Mouse (Mus musculus): Measurements from ENCODE around the gene Gm45808. TPM values are rescaled to one million over a fixed set of nuclear protein-coding genes. Genes with fewer than 3 reads are reported as not detected.
"Not testable (repeated sequence)": the region's sequence is repeated elsewhere in the genome, so short reads cannot be mapped to it uniquely, and the experiment has no call there.

Gm45808 gene
- polyA plus RNA-seq, 1 experiment from 2014 or later, result not detected

DNA sequence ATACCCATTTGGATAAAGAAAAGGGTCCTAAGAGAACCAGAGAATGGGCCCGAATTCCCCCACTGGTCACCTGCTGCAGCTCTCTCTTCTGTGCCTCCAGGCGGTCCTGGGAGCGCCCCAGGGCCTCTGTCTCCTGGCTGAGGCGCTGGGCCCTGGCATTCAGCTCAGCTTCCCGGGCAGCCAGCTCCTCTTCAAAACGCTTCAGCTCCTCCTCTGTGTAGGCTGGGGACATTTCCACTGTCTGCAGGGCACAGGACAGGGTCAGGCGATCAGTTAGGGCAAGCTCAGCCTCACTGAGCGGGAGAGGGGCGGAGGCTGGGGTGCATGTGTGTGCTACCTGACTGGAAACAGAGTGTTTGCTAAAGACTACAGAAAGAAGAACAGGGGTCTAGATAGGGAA is 7.9 kb upstream of the Gm45808 start:
- H3K36me3 ChIP-seq, result peaks cover 77% of the 10 kb centered on the region
- peaks cover 16% of the 10 kb centered on the region for H3K4me1 ChIP-seq
- DNase-seq (ENCODE audit: low spot score), result no peak
- H3K27ac ChIP-seq, result no peak overlapping the region
- H3K27me3 ChIP-seq (ENCODE audit: low read depth, poor library complexity, severe bottlenecking), result no peaks in the 10 kb centered on the region
- no peaks in the 10 kb centered on the region for H3K9me3 ChIP-seq (replicated peaks)
- no peak overlapping the region for H3K4me3 ChIP-seq
- 85% methylated on average over 9 of the region's 9 CpGs for WGBS

DNA sequence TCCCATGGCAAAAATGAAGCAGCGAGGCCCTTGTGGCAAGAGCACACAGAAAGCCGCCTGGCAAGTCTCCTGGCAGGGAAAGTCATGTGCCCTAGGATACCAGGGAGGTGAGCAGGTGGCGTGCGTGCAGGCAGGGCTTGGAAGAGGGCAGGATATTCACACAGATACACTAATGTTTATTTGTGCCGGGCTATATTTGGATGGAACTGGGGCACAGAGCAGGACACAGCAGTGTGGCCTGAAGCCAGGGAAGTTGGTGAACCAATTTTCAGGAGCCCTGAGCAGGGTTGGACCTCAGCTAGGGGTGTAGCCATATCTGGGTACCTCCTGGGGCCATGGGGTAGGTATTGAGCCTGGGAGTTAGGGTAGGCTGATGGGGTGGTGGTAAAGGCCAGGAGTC is 6.3 kb upstream of the Gm45808 start:
- Histone ChIP-seq H3K4me1 (peaks cover 30% of the 10 kb centered on the region), H3K9me3 (replicated peaks) (no peaks in the 10 kb centered on the region), H3K27me3 (ENCODE audit: low read depth, poor library complexity, severe bottlenecking) (no peaks in the 10 kb centered on the region), H3K4me3 (no peak overlapping the region), H3K27ac (no peak overlapping the region), H3K36me3 (peaks cover 61% of the 10 kb centered on the region)
- WGBS, result 97% methylated on average over 5 of the region's 5 CpGs
- no peak for DNase-seq (ENCODE audit: low spot score)

DNA sequence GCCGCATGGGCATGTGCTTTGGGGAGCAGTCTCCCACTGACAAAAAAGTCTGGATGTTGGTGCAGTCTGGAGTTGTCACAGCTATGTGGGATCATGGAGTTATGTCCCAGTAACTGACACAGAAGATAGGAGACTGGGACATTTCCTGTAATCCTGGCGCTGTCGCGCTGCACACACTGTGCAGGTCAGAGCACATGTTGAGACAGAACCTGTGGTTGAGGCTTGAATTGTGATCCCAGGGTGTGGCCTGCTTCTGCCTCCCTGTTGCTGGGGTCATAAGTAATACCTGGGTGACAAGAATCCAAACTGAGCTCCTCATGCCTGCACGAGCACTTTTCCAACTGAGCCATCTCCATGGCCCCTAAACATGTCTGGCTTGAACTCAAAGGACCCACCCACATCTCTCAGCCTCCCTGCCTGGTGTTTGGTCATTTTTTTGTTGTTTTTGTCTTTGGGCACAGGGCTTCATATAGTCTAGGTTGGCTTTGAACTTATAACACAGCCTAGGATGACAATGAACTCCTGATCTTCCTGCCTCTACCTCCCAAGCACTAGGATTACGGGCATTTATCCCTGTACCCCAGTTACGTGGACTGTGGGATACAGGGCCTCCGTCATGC is 5.7 kb upstream of the Gm45808 start:
- H3K4me1 ChIP-seq, result peaks cover 33% of the 10 kb centered on the region
- no peak for DNase-seq (ENCODE audit: low spot score)
- H3K9me3 ChIP-seq (replicated peaks), result no peaks in the 10 kb centered on the region
- H3K4me3 ChIP-seq, result no peak overlapping the region
- H3K27me3 ChIP-seq (ENCODE audit: low read depth, poor library complexity, severe bottlenecking), result no peaks in the 10 kb centered on the region
- H3K36me3 ChIP-seq, result peaks cover 55% of the 10 kb centered on the region
- H3K27ac ChIP-seq, result no peak overlapping the region
- WGBS, result 96% methylated on average over 8 of the region's 8 CpGs

DNA sequence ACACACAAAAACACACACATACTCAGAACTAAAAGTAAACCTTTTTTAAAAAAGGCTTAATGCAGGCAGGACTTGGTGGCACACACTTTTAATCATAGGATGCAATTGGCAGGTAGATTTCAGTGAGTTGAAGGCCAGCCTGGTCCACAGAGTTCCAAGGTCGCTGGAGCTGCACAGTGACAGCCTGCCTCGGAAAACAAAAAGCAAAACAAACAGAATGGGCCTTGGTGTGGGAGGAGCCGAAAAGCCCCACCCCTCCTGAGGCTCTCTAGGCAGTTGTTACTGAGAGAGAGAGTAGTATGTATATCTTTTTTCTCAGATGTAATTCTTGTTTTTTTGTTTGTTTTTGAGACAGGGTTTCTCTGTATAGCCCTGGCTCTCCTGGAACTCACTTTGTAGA is 4.7 kb upstream of the Gm45808 start:
- no peaks in the 10 kb centered on the region for H3K9me3 ChIP-seq (replicated peaks)
- no peak for DNase-seq (ENCODE audit: low spot score)
- 0 out of 2 replicates have a peak overlapping the region, but pooled peaks have one; percentile 31 for H3K27ac ChIP-seq
- H3K4me3 ChIP-seq, result no peak overlapping the region
- peaks cover 47% of the 10 kb centered on the region for H3K36me3 ChIP-seq
- peaks cover 33% of the 10 kb centered on the region for H3K4me1 ChIP-seq
- 24% methylated on average over 3 of the region's 3 CpGs for WGBS
- H3K27me3 ChIP-seq (ENCODE audit: low read depth, poor library complexity, severe bottlenecking), result no peaks in the 10 kb centered on the region

DNA sequence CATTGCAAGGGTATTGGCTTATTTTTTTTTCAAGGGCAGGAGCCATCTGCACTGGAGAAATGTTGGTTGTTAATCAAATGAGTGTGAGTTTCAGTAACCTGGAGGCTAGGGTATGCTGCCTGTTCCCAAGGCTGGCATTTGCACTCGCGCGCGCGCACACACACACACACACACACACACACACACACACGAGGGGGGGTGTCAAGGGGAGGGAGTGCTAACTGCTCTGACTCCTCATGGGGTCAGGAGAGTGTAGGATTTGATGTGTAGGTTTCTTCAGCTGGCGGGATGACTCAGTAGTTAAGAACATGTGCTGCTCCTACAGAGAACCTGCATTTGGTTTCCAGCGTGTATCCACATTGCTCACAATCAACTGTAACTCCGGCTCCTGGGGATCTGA is 4.2 kb upstream of the Gm45808 start:
- 0 out of 2 replicates have a peak overlapping the region, but pooled peaks have one; percentile 31 for H3K27ac ChIP-seq

DNA sequence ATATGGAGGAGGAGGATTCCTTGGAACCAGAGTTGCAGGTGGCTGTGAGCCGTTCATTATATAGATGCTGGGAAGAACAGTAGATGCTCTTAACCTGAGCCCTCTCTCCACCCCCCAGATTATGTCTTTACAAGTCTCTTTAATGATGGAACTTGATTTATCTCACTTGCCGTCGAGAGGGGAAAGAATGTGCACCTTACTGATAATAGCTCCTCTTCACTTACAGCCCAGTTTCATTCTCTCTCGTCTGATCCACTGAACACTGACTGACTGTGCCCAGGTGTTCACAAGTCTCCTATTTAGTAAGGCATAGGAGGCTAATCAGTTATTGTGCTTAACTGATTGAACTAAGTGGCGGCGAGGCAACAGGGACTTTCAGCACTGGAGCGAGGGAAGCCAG is 3.0 kb upstream of the Gm45808 start:
- Histone ChIP-seq H3K27me3 (ENCODE audit: low read depth, poor library complexity, severe bottlenecking) (no peaks in the 10 kb centered on the region), H3K36me3 (peaks cover 32% of the 10 kb centered on the region), H3K4me1 (peaks cover 33% of the 10 kb centered on the region), H3K4me3 (no peak overlapping the region), H3K9me3 (replicated peaks) (no peaks in the 10 kb centered on the region), H3K27ac (no peak overlapping the region)
- DNase-seq (ENCODE audit: low spot score), result no peak
- 70% methylated on average over 7 of the region's 7 CpGs for WGBS

More for the DNA sequence above, 4.2 kb upstream of the Gm45808 start:
- WGBS, result 25% methylated on average over 9 of the region's 9 CpGs
- H3K4me1 ChIP-seq, result peaks cover 33% of the 10 kb centered on the region
- H3K27me3 ChIP-seq (ENCODE audit: low read depth, poor library complexity, severe bottlenecking), result no peaks in the 10 kb centered on the region
- H3K36me3 ChIP-seq, result peaks cover 42% of the 10 kb centered on the region
- peak; percentile 68 for DNase-seq (ENCODE audit: low spot score)
- H3K4me3 ChIP-seq, result no peak overlapping the region
- H3K9me3 ChIP-seq (replicated peaks), result no peaks in the 10 kb centered on the region

DNA sequence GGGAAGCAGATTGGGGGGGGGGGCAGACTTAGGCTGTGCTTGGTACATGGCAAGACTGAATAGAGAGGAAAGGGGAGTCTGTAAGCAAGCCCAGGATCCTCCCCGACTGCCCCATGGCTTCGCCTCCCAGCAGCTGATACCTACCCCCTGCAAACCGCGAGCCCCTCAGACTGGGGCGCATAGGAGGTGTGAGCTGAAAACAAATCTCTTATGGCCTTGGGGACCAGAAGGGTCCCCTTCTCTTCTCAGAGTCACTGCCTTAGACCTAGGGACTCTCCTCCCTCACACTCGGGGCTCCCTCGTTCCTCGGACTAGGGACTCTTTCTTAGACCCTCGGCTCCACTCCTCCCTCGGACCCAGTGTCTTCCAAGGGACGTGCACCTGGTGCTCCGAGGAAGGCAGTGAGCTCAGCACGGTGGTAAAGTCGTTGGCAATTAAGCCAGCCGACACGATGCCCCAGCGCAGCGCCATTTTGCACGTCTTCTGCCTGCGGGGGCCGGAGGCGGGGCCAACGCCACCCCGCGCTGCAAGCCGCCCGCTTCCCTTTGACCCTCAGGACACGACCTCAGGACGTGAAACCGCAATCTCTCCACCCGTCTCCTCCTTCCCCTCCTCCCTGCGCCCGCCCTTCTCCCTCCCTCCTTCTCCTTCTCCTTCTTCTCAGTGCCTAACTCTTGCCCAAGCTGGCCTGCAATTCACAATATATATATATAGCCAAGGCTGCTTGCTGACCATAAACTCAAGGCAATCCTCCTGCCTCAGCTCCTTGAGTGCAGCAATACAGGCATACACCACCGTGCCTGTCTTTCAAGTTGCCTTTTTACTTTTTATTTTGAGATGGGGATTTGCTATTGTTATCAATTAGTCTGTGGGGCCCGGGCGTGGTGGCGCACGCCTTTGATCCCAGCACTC is 1.9 kb upstream of the Gm45808 start, which contains the start of gene Dhdh:
Dhdh (minus strand) TSS at position 513 of the 912 bp plus-strand sequence.
- Histone ChIP-seq H3K9me3 (replicated peaks) (no peaks in the 10 kb centered on the region), H3K4me1 (peaks cover 33% of the 10 kb centered on the region), H3K36me3 (peaks cover 22% of the 10 kb centered on the region), H3K27me3 (ENCODE audit: low read depth, poor library complexity, severe bottlenecking) (no peaks in the 10 kb centered on the region), H3K27ac (peak within 1 kb of the TSS; percentile 88), H3K4me3 (peak within 1 kb of the TSS; percentile 63)
- WGBS, result 9% methylated on average over 38 of the region's 38 CpGs
- DNase-seq (ENCODE audit: low spot score), result peak; percentile 76

DNA sequence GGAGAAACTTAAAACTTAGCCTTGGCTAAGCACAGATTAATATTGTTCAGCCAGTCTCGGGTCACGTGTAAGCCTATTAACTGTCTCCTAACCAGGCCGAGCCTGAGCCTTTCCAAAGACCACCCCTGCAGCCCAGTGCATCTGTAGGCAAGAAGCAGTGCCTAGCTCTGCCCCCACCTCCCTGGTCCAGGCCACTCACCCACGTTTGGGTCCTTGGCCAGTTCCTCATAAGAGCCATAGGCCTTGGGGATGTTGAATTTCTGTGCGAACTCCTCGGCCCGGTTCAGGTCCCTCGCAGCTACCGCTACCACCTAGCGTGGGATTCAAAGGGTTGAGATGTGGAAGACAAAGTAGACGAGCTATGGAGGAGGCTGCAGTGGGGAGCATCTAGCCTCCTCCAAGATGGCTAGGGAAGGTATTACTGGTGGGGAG is 1.3 kb upstream of the Gm45808 start:
- peak; percentile 52 for DNase-seq (ENCODE audit: low spot score)
- Histone ChIP-seq H3K9me3 (replicated peaks) (no peaks in the 10 kb centered on the region), H3K36me3 (peaks cover 15% of the 10 kb centered on the region), H3K4me3 (peak overlapping the region; percentile 63), H3K27me3 (ENCODE audit: low read depth, poor library complexity, severe bottlenecking) (no peaks in the 10 kb centered on the region), H3K4me1 (peaks cover 33% of the 10 kb centered on the region), H3K27ac (peak overlapping the region; percentile 88)
- 38% methylated on average over 11 of the region's 11 CpGs for WGBS

DNA sequence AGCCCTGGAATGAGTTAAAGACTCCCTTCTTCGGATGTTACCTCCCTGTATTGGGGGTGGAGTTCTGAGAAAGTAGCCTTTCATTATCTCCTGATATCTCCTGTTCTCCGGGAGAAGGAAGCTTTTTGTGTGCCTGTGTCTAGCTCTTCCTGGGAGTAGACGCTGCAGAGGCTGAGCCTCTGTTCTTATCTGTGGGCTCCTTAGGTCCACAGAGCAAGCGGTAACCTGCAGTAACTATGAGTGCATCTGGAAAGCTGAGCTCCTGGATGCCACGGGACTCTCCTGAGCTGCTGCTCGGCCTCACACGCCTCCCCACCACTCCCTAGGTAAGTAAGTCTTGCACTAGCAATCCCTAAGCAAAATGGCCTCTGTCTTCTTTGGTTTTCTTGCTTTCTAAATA is 453 bp downstream of the Gm45808 start:
- no peaks in the 10 kb centered on the region for H3K9me3 ChIP-seq (replicated peaks)

DNA sequence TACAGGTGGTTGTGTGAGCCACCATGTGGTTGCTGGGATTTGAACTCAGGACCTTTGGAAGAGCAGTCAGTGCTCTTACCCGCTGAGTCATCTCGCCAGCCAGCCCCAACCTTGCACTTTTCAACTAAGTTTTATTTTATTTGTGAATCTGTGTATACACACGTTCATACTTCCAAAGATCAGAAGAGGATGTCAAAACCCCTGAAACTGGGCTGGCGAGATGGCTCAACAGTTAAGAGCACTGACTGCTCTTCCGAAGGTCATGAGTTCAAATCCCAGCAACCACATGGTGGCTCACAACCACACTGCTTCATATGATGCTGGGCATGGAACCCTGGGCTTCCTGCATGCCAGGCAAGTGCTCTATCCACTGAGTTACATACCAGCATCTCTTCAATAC is 1.6 kb downstream of the Gm45808 start:
- 95% methylated on average over 5 of the region's 5 CpGs for WGBS
- not testable (repeated sequence) for H3K36me3 ChIP-seq; DNase-seq (ENCODE audit: low spot score); H3K27me3 ChIP-seq (ENCODE audit: low read depth, poor library complexity, severe bottlenecking); H3K4me3 ChIP-seq; H3K27ac ChIP-seq; H3K9me3 ChIP-seq (replicated peaks)
- H3K4me1 ChIP-seq, result peaks cover 19% of the 10 kb centered on the region

More for the DNA sequence above, 453 bp downstream of the Gm45808 start:
- WGBS, result 81% methylated on average over 7 of the region's 7 CpGs
- Histone ChIP-seq H3K27ac (no peak overlapping the region), H3K4me1 (peaks cover 31% of the 10 kb centered on the region), H3K27me3 (ENCODE audit: low read depth, poor library complexity, severe bottlenecking) (no peaks in the 10 kb centered on the region), H3K36me3 (0 out of 2 replicates have a peak, but pooled peaks cover 5% of the 10 kb centered on the region), H3K4me3 (no peak overlapping the region)
- no peak for DNase-seq (ENCODE audit: low spot score)

DNA sequence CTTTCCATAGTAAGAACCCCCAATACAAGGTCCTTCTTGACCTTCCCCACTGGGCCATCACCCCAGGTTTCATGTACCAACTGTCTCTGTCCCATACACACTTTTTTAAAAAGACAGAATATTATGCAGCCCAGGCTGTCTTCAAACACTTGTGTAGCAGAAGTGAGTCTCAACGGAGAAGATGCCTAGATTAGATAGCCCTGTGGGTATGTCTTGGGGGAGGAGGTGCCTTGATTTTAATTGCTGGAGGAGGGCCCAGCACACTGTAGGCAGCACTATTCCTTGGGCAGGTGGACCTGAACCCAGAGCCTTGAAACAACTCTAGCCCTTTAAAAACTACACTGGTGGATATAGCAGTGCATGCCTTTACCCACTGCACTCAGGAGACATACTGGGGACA is 4.4 kb downstream of the Gm45808 start:
- Histone ChIP-seq H3K27ac (no peak overlapping the region), H3K4me3 (no peak overlapping the region), H3K4me1 (no peaks in the 10 kb centered on the region), H3K27me3 (ENCODE audit: low read depth, poor library complexity, severe bottlenecking) (no peaks in the 10 kb centered on the region), H3K36me3 (peaks cover 11% of the 10 kb centered on the region), H3K9me3 (replicated peaks) (no peaks in the 10 kb centered on the region)
- no peak for DNase-seq (ENCODE audit: low spot score)
- WGBS, result 84% methylated on average over 1 of the region's 1 CpGs

DNA sequence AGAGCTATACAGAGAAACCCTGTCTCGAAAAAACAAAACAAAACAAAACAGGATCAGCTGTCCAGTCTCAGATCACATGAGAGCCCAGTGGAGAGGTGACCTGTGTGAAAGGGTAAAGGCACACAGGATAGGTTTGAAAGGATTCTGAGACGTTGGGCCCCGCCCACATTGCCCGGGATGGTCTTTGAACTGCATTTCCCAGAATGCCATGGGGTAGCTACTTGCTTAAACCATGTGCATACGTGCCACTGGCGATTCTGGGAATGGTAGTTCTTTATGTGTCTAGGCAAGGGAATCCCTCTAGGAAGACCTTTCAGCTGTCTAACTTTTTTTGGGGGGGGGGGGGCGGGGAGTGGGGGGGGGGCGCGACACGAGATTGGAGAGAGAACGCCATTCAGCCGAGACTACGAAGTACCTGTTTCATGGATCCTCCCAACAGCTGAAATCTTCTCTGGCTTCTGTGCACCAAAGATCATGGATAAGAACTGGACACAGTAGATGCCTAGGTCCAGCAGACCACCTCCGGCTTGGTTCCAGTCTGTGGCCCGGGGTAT is 5.2 kb downstream of the Gm45808 start, which contains the start of gene Tulp2:
Tulp2 (plus strand) TSS at position 504 of the 554 bp plus-strand sequence.
- DNase-seq (ENCODE audit: low spot score), result peak; percentile 57
- WGBS, result 56% methylated on average over 15 of the region's 15 CpGs
- Histone ChIP-seq H3K4me3 (no peak within 1 kb of the TSS), H3K27ac (no peak within 1 kb of the TSS), H3K4me1 (no peaks in the 10 kb centered on the region), H3K9me3 (replicated peaks) (no peaks in the 10 kb centered on the region), H3K27me3 (ENCODE audit: low read depth, poor library complexity, severe bottlenecking) (no peaks in the 10 kb centered on the region), H3K36me3 (peaks cover 9% of the 10 kb centered on the region)

DNA sequence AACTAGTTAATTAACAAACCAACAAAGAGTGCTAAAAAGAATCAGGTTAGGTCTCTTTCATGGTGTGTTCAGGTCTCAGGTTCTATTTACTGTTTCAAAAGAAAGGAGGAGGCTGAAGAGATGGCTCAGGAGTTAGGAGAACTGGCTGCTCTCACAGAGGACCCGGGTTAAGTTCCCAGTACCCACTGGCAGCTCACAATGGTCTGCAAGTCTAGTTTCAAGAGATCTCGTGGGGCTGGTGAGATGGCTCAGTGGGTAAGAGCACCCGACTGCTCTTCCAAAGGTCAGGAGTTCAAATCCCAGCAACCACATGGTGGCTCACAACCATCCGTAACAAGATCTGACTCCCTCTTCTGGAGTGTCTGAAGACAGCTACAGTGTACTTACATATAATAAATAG is 6.3 kb downstream of the Gm45808 start:
- 87% methylated on average over 4 of the region's 4 CpGs for WGBS
- H3K36me3 ChIP-seq, H3K27ac ChIP-seq: not testable (repeated sequence)

More for the DNA sequence above, 6.3 kb downstream of the Gm45808 start:
- H3K9me3 ChIP-seq (replicated peaks); H3K27me3 ChIP-seq (ENCODE audit: low read depth, poor library complexity, severe bottlenecking); DNase-seq (ENCODE audit: low spot score); H3K4me1 ChIP-seq; H3K4me3 ChIP-seq: not testable (repeated sequence)
